Mouse (Mus musculus) CH12.LX (cell line): ENCODE measurements around the gene Btbd8. TPM values are rescaled to one million over a fixed set of nuclear protein-coding genes. Genes with fewer than 3 reads are reported as not detected.

Source experiments
- DNase-seq: peaks from one replicate; pipeline ENCODE4 v3.0.0-alpha.2; 2013; ENCODE audit errors: extremely low read depth
- H3K27ac ChIP-seq: 2 replicates; pipeline ENCODE4 v1.5.1; 2012; ENCODE audit warnings: low read depth, mild to moderate bottlenecking, control low read depth, moderate library complexity; ENCODE audit not compliant: insufficient read depth
- H3K27me3 ChIP-seq: replicated peaks from 2 replicates; pipeline ENCODE3; 2012; ENCODE audit warnings: inconsistent platforms
- H3K36me3 ChIP-seq, 2 experiments: replicated peaks in 1 of 2; 2 replicates each; pipeline versions ENCODE3 to v1.6.1; 2012; ENCODE audit warnings: inconsistent platforms in 1 of 2, low read length in 1 of 2, mild to moderate bottlenecking in 1 of 2, mixed read lengths in 1 of 2, moderate library complexity in 1 of 2; ENCODE audit not compliant: control insufficient read depth in 1 of 2, insufficient read depth in 1 of 2
- H3K4me1 ChIP-seq, 2 experiments: 2 replicates each; pipeline ENCODE4 v1.6.1; 2012; ENCODE audit warnings: inconsistent platforms in 1 of 2, moderate library complexity in 1 of 2; ENCODE audit not compliant: insufficient read depth in 2 of 2, control insufficient read depth in 1 of 2
- H3K4me2 ChIP-seq: 2 replicates; pipeline ENCODE4 v1.6.1; 2012; ENCODE audit warnings: low read depth, mild to moderate bottlenecking, control low read depth; ENCODE audit not compliant: poor library complexity, insufficient read depth, severe bottlenecking
- H3K4me3 ChIP-seq, 3 experiments: fragments of 150-350 bp in 1 of 3; sonication (generic) in 1 of 3; replicated peaks in 1 of 3; 2 replicates each; pipeline versions ENCODE3 to v1.5.1; 2011 to 2012; ENCODE audit warnings: low read depth in 2 of 3, low read length in 2 of 3, mild to moderate bottlenecking in 2 of 3, moderate library complexity in 2 of 3, control low read depth in 1 of 3, improper control_type of control experiment in 1 of 3, inconsistent platforms in 1 of 3, mixed read lengths in 1 of 3; ENCODE audit not compliant: poor library complexity in 1 of 3
- H3K79me2 ChIP-seq: replicated peaks from 2 replicates; pipeline ENCODE4 v1.6.1; 2012; ENCODE audit warnings: mild to moderate bottlenecking, moderate library complexity; ENCODE audit not compliant: control insufficient read depth, poor library complexity, insufficient read depth, severe bottlenecking; ENCODE audit errors: extremely low read depth
- H3K9ac ChIP-seq: 2 replicates; pipeline ENCODE4 v1.6.1; 2012; ENCODE audit warnings: low read depth, mild to moderate bottlenecking, control low read depth, moderate library complexity; ENCODE audit not compliant: insufficient read depth
- H3K9me3 ChIP-seq: replicated peaks from 2 replicates; pipeline ENCODE3; 2012; ENCODE audit warnings: low read length, inconsistent platforms, mixed read lengths
- BHLHE40 ChIP-seq: IDR thresholded peaks from 2 replicates; pipeline ENCODE4 v1.6.1; 2011; ENCODE audit warnings: mild to moderate bottlenecking, low read depth, low read length, improper control_type of control experiment
- CHD2 ChIP-seq: IDR thresholded peaks from 2 replicates; pipeline ENCODE4 v1.6.1; 2011; ENCODE audit warnings: low read length, improper control_type of control experiment
- CTCF ChIP-seq, 2 experiments: IDR thresholded peaks in 1 of 2; conservative IDR thresholded peaks in 1 of 2; 2 replicates each; pipeline ENCODE4 v1.5.1; 2011 to 2012; ENCODE audit warnings: low read depth in 2 of 2, low read length in 2 of 2, improper control_type of control experiment in 1 of 2, inconsistent platforms in 1 of 2, mild to moderate bottlenecking in 1 of 2, moderate library complexity in 1 of 2
- E2F4 ChIP-seq: IDR thresholded peaks from 2 replicates; pipeline ENCODE4 v1.6.1; 2011; ENCODE audit warnings: low read depth, low read length, improper control_type of control experiment; ENCODE audit not compliant: insufficient replicate concordance
- ELF1 ChIP-seq: IDR thresholded peaks from 2 replicates; pipeline ENCODE4 v1.6.1; 2014; ENCODE audit warnings: low read depth, mild to moderate bottlenecking, inconsistent platforms, low read length, improper control_type of control experiment
- EP300 ChIP-seq: IDR thresholded peaks from 2 replicates; pipeline ENCODE4 v1.6.1; 2011; ENCODE audit warnings: low read length, improper control_type of control experiment
- ETS1 ChIP-seq: conservative IDR thresholded peaks from 2 replicates; pipeline ENCODE4 v1.6.1; 2012; ENCODE audit warnings: low read depth, mild to moderate bottlenecking, inconsistent platforms, low read length, improper control_type of control experiment, moderate library complexity
- GABPA ChIP-seq: IDR thresholded peaks from 2 replicates; pipeline ENCODE4 v1.6.1; 2012; ENCODE audit warnings: low read depth, low read length, improper control_type of control experiment, inconsistent platforms; ENCODE audit not compliant: insufficient replicate concordance
- HCFC1 ChIP-seq: IDR thresholded peaks from 2 replicates; pipeline ENCODE4 v1.6.1; 2012; ENCODE audit warnings: low read depth, mild to moderate bottlenecking, inconsistent platforms, low read length, improper control_type of control experiment
- IRF4 ChIP-seq: IDR thresholded peaks from 2 replicates; pipeline ENCODE4 v1.6.1; 2014; ENCODE audit warnings: low read depth, mild to moderate bottlenecking, inconsistent platforms, low read length, improper control_type of control experiment
- JUN ChIP-seq: IDR thresholded peaks from 2 replicates; pipeline ENCODE4 v1.6.1; 2011; ENCODE audit warnings: low read depth, mild to moderate bottlenecking, low read length, improper control_type of control experiment, moderate library complexity; ENCODE audit not compliant: insufficient read depth
- JUND ChIP-seq: conservative IDR thresholded peaks from 2 replicates; pipeline ENCODE4 v1.6.1; 2011; ENCODE audit warnings: low read depth, low read length, improper control_type of control experiment
- KAT2A ChIP-seq: IDR thresholded peaks from 2 replicates; pipeline ENCODE4 v1.6.1; 2012; ENCODE audit warnings: low read length, improper control_type of control experiment, inconsistent platforms; ENCODE audit not compliant: insufficient replicate concordance
- MAFK ChIP-seq: IDR thresholded peaks from 2 replicates; pipeline ENCODE4 v1.6.1; 2011; ENCODE audit warnings: low read length, improper control_type of control experiment; ENCODE audit not compliant: insufficient replicate concordance
- MAZ ChIP-seq: IDR thresholded peaks from 2 replicates; pipeline ENCODE4 v1.6.1; 2012; ENCODE audit warnings: low read depth, mild to moderate bottlenecking, inconsistent platforms, low read length, improper control_type of control experiment, moderate library complexity
- MEF2A ChIP-seq: IDR thresholded peaks from 2 replicates; pipeline ENCODE4 v1.6.1; 2014; ENCODE audit warnings: low read depth, mild to moderate bottlenecking, inconsistent platforms, low read length, improper control_type of control experiment, borderline replicate concordance
- MXI1 ChIP-seq: IDR thresholded peaks from 2 replicates; pipeline ENCODE4 v1.6.1; 2011; ENCODE audit warnings: mild to moderate bottlenecking, low read depth, low read length, improper control_type of control experiment
- NELFE ChIP-seq: IDR thresholded peaks from 2 replicates; pipeline ENCODE4 v1.6.1; 2011; ENCODE audit warnings: low read depth, low read length, improper control_type of control experiment
- NRF1 ChIP-seq: IDR thresholded peaks from 2 replicates; pipeline ENCODE4 v1.6.1; 2014; ENCODE audit warnings: low read depth, mild to moderate bottlenecking, inconsistent platforms, low read length, improper control_type of control experiment, moderate library complexity
- PAX5 ChIP-seq: IDR thresholded peaks from 2 replicates; pipeline ENCODE4 v1.6.1; 2012; ENCODE audit warnings: low read length, inconsistent platforms, mixed read lengths
- POLR2A ChIP-seq: IDR thresholded peaks from 2 replicates; pipeline ENCODE4 v1.6.1; 2011; ENCODE audit warnings: low read depth, mild to moderate bottlenecking, improper control_type of control experiment, low read length
- RAD21 ChIP-seq: IDR thresholded peaks from 2 replicates; pipeline ENCODE4 v1.6.1; 2011; ENCODE audit warnings: low read depth, mild to moderate bottlenecking, low read length, improper control_type of control experiment, moderate library complexity
- RCOR1 ChIP-seq: conservative IDR thresholded peaks from 2 replicates; pipeline ENCODE4 v1.6.1; 2012; ENCODE audit warnings: low read depth, mild to moderate bottlenecking, inconsistent platforms, low read length, improper control_type of control experiment
- SMC3 ChIP-seq: IDR thresholded peaks from 2 replicates; pipeline ENCODE4 v1.6.1; 2011; ENCODE audit warnings: low read depth, low read length, improper control_type of control experiment
- UBTF ChIP-seq: IDR thresholded peaks from 2 replicates; pipeline ENCODE4 v1.6.1; 2012; ENCODE audit warnings: low read depth, mild to moderate bottlenecking, inconsistent platforms, low read length, improper control_type of control experiment, moderate library complexity
- ZC3H11A ChIP-seq: IDR thresholded peaks from 2 replicates; pipeline ENCODE4 v1.6.1; 2012; ENCODE audit warnings: low read depth, mild to moderate bottlenecking, inconsistent platforms, low read length, improper control_type of control experiment
- ZKSCAN1 ChIP-seq: IDR thresholded peaks from 2 replicates; pipeline ENCODE4 v1.6.1; 2012; ENCODE audit warnings: low read depth, inconsistent platforms, low read length, improper control_type of control experiment, borderline replicate concordance
- ZMIZ1 ChIP-seq: IDR thresholded peaks from 2 replicates; pipeline ENCODE4 v1.6.1; 2012; ENCODE audit warnings: low read depth, mild to moderate bottlenecking, inconsistent platforms, low read length, improper control_type of control experiment
- dilution Hi-C: fragments of 300-500 bp; cut with MboI; formaldehyde crosslinking; loops from 2 replicates; pipeline ENCODE4 v1.14.3; 2020; ENCODE audit warnings: low sequenced_read_pairs; ENCODE audit not compliant: extremely low pct_unique_long_range_greater_than_20kb, extremely low pct_ligation_motif_present
- in situ Hi-C: fragments of 300-500 bp; cut with MboI; formaldehyde crosslinking; loops from 3 replicates; pipeline ENCODE4 v1.14.3; 2019; ENCODE audit warnings: low sequenced_read_pairs, low pct_ligation_motif_present, low pct_unique_long_range_greater_than_20kb, mixed read lengths
- polyA plus RNA-seq: library from polyadenylated mRNA; unstranded; fragments of >175 nt; gene quantifications from 2 replicates; pipeline ENCODE4 v1.2.1, GENCODE M21; 2012; ENCODE audit warnings: low read depth; ENCODE audit not compliant: insufficient read length
- total RNA-seq, 2 experiments: library from RNA; depleted of rRNA; stranded (reverse); fragments of 300-350 nt in 1 of 2; fragments of >200 nt in 1 of 2; gene quantifications; 2 replicates each; pipeline ENCODE4 v1.2.3; 2012 to 2014

Gene Btbd8
- total and polyA plus RNA-seq, 3 experiments, result 5.1 to 5.9 (median 5.2) TPM

- Histone ChIP-seq H3K9me3 (no peaks in the 10 kb centered on the region), H3K4me2 (no peak overlapping the region), H3K27ac (no peak overlapping the region), H3K36me3 (peaks cover 0 to 12% of the 10 kb centered on the region in 2 experiments), H3K9ac (no peak overlapping the region), H3K4me1 (peaks cover 3 to 12% of the 10 kb centered on the region in 2 experiments; a peak in 2 of 4 replicates), H3K4me3 (no peak overlapping the region), H3K27me3 (no peaks in the 10 kb centered on the region), H3K79me2 (no peaks in the 10 kb centered on the region)
- TF ChIP-seq RCOR1 (no peak), ZC3H11A (no peak), ZMIZ1 (no peak), MAFK (no peak), KAT2A (no peak), JUN (no peak), ETS1 (no peak), NRF1 (no peak), MAZ (no peak), GABPA (no peak), E2F4 (no peak), UBTF (no peak), CHD2 (no peak), PAX5 (no peak), CTCF (conservative IDR thresholded peaks at IDR 0.05 in 1 of 2, IDR thresholded peaks at IDR 0.05 in 1 of 2; ENCODE audit: low read depth in 2 of 2, low read length in 2 of 2) (no peak), JUND (no peak), MXI1 (no peak), ZKSCAN1 (no peak), BHLHE40 (no peak), ELF1 (no peak)
- dilution Hi-C loops, result no loop called here
- in situ Hi-C loops, result no loop called here
- DNase-seq, result no peak
These were observed 6.5 kb downstream of the Btbd8 start for GRCm38 (mm10) chr5:107444251-107444650.

DNA sequence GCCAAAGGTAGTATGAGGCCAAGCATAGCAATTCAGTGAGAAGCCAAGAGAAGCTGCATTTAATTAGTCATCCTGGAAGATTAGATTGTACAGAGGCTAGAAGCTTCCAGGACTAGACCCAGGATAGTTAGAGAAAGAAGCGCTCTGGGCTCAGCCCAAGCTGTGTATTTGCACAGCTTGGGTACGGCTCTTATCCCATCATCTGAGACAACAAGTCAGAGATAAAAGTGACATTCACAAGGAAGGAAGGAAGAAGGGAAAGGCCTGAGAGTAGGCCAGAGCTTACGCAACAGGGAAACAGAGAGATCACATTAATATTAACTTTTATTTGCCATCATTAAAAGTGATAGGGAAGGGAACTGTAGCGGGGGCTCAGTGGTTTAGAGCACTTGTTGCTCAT, 10.2 kb downstream of the Btbd8 start:
- Histone ChIP-seq H3K27ac (no peak overlapping the region), H3K4me3 (no peak overlapping the region), H3K9me3 (no peaks in the 10 kb centered on the region), H3K79me2 (no peaks in the 10 kb centered on the region), H3K36me3 (peaks cover 2 to 23% of the 10 kb centered on the region in 2 experiments), H3K4me1 (no peaks in the 10 kb centered on the region), H3K4me2 (no peak overlapping the region), H3K27me3 (no peaks in the 10 kb centered on the region), H3K9ac (no peak overlapping the region)
- no peak for TF ChIP-seq NRF1
- TF ChIP-seq NELFE, result no peak
- no peak for TF ChIP-seq BHLHE40
- TF ChIP-seq EP300, result no peak
- TF ChIP-seq ZKSCAN1, result no peak
- no peak for TF ChIP-seq KAT2A
- TF ChIP-seq IRF4, result no peak
- TF ChIP-seq POLR2A, result no peak
- TF ChIP-seq ETS1, result no peak
- TF ChIP-seq JUN, result no peak
- no peak for TF ChIP-seq SMC3
- no peak for TF ChIP-seq GABPA
- TF ChIP-seq E2F4, result no peak
- no peak for TF ChIP-seq RAD21
- no peak for TF ChIP-seq RCOR1
- no peak for TF ChIP-seq MEF2A
- TF ChIP-seq HCFC1, result no peak
- DNase-seq, result no peak
- in situ Hi-C loops, result no loop called here
- dilution Hi-C loops, result no loop called here
